Mouse (Mus musculus) duodenum, adult 2 months (tissue): ENCODE measurements around the gene Incenp. TPM values are rescaled to one million over a fixed set of nuclear protein-coding genes. Genes with fewer than 3 reads are reported as not detected.

ENCODE experiments used
- polyA plus RNA-seq: library from polyadenylated mRNA; depleted of rRNA; stranded (reverse); fragments of >200 nt; gene quantifications from 2 replicates; pipeline ENCODE4 v1.2.3, GENCODE M21; 2012; ENCODE audit warnings: low replicate concordance; rRNA removed

The Incenp gene
- polyA plus RNA-seq, result 11.7 TPM in 2 replicates

DNA sequence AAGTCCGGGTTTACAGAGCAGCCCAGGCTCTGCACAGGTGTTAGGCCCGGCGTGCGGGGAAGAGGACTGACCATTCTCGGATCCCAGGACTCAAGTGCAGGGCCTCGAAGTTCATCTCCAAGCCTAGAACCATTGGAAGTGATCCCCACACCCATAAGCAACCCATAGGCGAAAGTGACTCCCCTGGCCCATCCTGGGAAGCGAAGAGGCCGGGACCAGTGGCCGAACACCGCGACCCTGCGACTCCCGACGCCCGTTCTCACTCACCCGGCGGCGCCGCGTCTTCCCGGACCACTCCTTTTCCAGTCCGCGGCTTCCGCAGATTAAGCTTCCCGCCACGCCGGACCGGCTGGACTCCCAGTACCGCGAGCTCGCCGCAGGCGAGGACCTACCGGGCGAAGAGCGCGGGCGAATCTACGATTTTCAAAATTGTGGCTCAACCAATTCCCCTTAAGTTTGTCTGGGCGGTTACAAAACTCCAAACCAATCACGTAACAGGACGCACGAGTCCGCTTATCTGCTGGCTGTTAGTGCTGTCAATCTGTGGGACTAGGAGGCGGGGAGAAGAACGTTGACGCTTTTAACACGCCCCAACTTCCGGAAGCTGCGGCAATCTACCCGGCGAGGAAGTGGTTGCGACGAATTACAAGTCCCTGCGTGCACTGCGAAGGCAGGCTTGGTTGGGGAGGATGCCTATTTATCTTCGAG, at the start of gene Incenp:
Gene Incenp (minus strand): TSS at position 480 of the 708 bp plus-strand sequence.

DNA sequence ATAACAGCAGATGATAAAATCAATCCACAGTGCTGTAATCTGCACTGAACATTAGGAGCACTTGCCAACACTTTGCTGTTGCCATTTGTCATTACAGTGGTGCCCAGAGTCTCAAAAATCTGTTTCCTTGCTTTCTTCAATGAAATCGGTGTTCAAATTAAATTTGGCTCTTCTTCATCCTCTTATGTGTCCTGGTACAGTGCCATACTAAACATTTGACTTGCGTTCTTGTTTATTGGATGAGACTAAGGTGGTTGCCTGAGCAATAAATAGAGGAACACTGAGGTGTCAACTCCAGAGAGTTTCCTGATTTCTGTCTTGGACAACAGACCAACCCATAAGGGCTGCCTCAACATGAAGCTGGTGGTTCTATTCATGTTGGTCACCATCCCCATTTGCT, 52.1 kb downstream of the Incenp start, which contains the start of gene Scgb2a2:
Gene Scgb2a2 (plus strand): TSS at position 301 of the 400 bp plus-strand sequence.

Other genes starting within 250 kb of the Incenp start
- not detected in 2 replicates for gene Scgb2a2, start 52.0 kb downstream of the Incenp start, polyA plus RNA-seq
- 23,995 and 144,110 TPM in 2 replicates for gene Fth1, start 81.0 kb upstream of the Incenp start, polyA plus RNA-seq
- 0.88 TPM in 1 of 2 replicates, not detected in the other for gene Best1, start 102.1 kb upstream of the Incenp start, polyA plus RNA-seq
- 5.1 and 5.6 TPM in 2 replicates for gene Rab3il1, start 102.1 kb upstream of the Incenp start, polyA plus RNA-seq
- gene Fads3, start 142.0 kb upstream of the Incenp start, polyA plus RNA-seq, result 15.2 and 29.8 TPM in 2 replicates
- gene Fads2, start 202.2 kb upstream of the Incenp start, polyA plus RNA-seq, result 46.0 and 68.6 TPM in 2 replicates